Mouse (Mus musculus) CH12.LX (cell line): ENCODE measurements at regions not wholly inside any gene's neighbourhood (a gene's known extent, or its start where the extent isn't known, plus 50 kb on each side); places are given as distances from the start of the nearest gene placed in this dataset.
A peak's percentile ranks its signal among the peaks of the same experiment; 100 is the strongest.

Experiments
- DNase-seq: peaks from one replicate; pipeline ENCODE4 v3.0.0-alpha.2; 2013; ENCODE audit errors: extremely low read depth
- H3K27ac ChIP-seq: 2 replicates; pipeline ENCODE4 v1.5.1; 2012; ENCODE audit warnings: low read depth, mild to moderate bottlenecking, control low read depth, moderate library complexity; ENCODE audit not compliant: insufficient read depth
- H3K27me3 ChIP-seq: replicated peaks from 2 replicates; pipeline ENCODE3; 2012; ENCODE audit warnings: inconsistent platforms
- H3K36me3 ChIP-seq, 2 experiments: replicated peaks in 1 of 2; 2 replicates each; pipeline versions ENCODE3 to v1.6.1; 2012; ENCODE audit warnings: inconsistent platforms in 1 of 2, low read length in 1 of 2, mild to moderate bottlenecking in 1 of 2, mixed read lengths in 1 of 2, moderate library complexity in 1 of 2; ENCODE audit not compliant: control insufficient read depth in 1 of 2, insufficient read depth in 1 of 2
- H3K4me1 ChIP-seq, 2 experiments: 2 replicates each; pipeline ENCODE4 v1.6.1; 2012; ENCODE audit warnings: inconsistent platforms in 1 of 2, moderate library complexity in 1 of 2; ENCODE audit not compliant: insufficient read depth in 2 of 2, control insufficient read depth in 1 of 2
- H3K4me2 ChIP-seq: 2 replicates; pipeline ENCODE4 v1.6.1; 2012; ENCODE audit warnings: low read depth, mild to moderate bottlenecking, control low read depth; ENCODE audit not compliant: poor library complexity, insufficient read depth, severe bottlenecking
- H3K4me3 ChIP-seq, 3 experiments: fragments of 150-350 bp in 1 of 3; sonication (generic) in 1 of 3; replicated peaks in 1 of 3; 2 replicates each; pipeline versions ENCODE3 to v1.5.1; 2011 to 2012; ENCODE audit warnings: low read depth in 2 of 3, low read length in 2 of 3, mild to moderate bottlenecking in 2 of 3, moderate library complexity in 2 of 3, control low read depth in 1 of 3, improper control_type of control experiment in 1 of 3, inconsistent platforms in 1 of 3, mixed read lengths in 1 of 3; ENCODE audit not compliant: poor library complexity in 1 of 3
- H3K79me2 ChIP-seq: replicated peaks from 2 replicates; pipeline ENCODE4 v1.6.1; 2012; ENCODE audit warnings: mild to moderate bottlenecking, moderate library complexity; ENCODE audit not compliant: control insufficient read depth, poor library complexity, insufficient read depth, severe bottlenecking; ENCODE audit errors: extremely low read depth
- H3K9ac ChIP-seq: 2 replicates; pipeline ENCODE4 v1.6.1; 2012; ENCODE audit warnings: low read depth, mild to moderate bottlenecking, control low read depth, moderate library complexity; ENCODE audit not compliant: insufficient read depth
- H3K9me3 ChIP-seq: replicated peaks from 2 replicates; pipeline ENCODE3; 2012; ENCODE audit warnings: low read length, inconsistent platforms, mixed read lengths
- BHLHE40 ChIP-seq: IDR thresholded peaks from 2 replicates; pipeline ENCODE4 v1.6.1; 2011; ENCODE audit warnings: mild to moderate bottlenecking, low read depth, low read length, improper control_type of control experiment
- CHD1 ChIP-seq: IDR thresholded peaks from 2 replicates; pipeline ENCODE4 v1.6.1; 2012; ENCODE audit warnings: low read depth, low read length, improper control_type of control experiment, inconsistent platforms
- E2F4 ChIP-seq: IDR thresholded peaks from 2 replicates; pipeline ENCODE4 v1.6.1; 2011; ENCODE audit warnings: low read depth, low read length, improper control_type of control experiment; ENCODE audit not compliant: insufficient replicate concordance
- EP300 ChIP-seq: IDR thresholded peaks from 2 replicates; pipeline ENCODE4 v1.6.1; 2011; ENCODE audit warnings: low read length, improper control_type of control experiment
- ETS1 ChIP-seq: conservative IDR thresholded peaks from 2 replicates; pipeline ENCODE4 v1.6.1; 2012; ENCODE audit warnings: low read depth, mild to moderate bottlenecking, inconsistent platforms, low read length, improper control_type of control experiment, moderate library complexity
- GABPA ChIP-seq: IDR thresholded peaks from 2 replicates; pipeline ENCODE4 v1.6.1; 2012; ENCODE audit warnings: low read depth, low read length, improper control_type of control experiment, inconsistent platforms; ENCODE audit not compliant: insufficient replicate concordance
- JUN ChIP-seq: IDR thresholded peaks from 2 replicates; pipeline ENCODE4 v1.6.1; 2011; ENCODE audit warnings: low read depth, mild to moderate bottlenecking, low read length, improper control_type of control experiment, moderate library complexity; ENCODE audit not compliant: insufficient read depth
- MAX ChIP-seq: IDR thresholded peaks from 2 replicates; pipeline ENCODE4 v1.6.1; 2011; ENCODE audit warnings: low read length, improper control_type of control experiment
- MEF2A ChIP-seq: IDR thresholded peaks from 2 replicates; pipeline ENCODE4 v1.6.1; 2014; ENCODE audit warnings: low read depth, mild to moderate bottlenecking, inconsistent platforms, low read length, improper control_type of control experiment, borderline replicate concordance
- MYC ChIP-seq: IDR thresholded peaks from 2 replicates; pipeline ENCODE4 v1.6.1; 2011; ENCODE audit warnings: low read depth, mild to moderate bottlenecking, improper control_type of control experiment, low read length
- RCOR1 ChIP-seq: conservative IDR thresholded peaks from 2 replicates; pipeline ENCODE4 v1.6.1; 2012; ENCODE audit warnings: low read depth, mild to moderate bottlenecking, inconsistent platforms, low read length, improper control_type of control experiment
- TBP ChIP-seq: conservative IDR thresholded peaks from 2 replicates; pipeline ENCODE4 v1.6.1; 2011; ENCODE audit warnings: low read depth, low read length, improper control_type of control experiment
- USF1 ChIP-seq: IDR thresholded peaks from 2 replicates; pipeline ENCODE4 v1.6.1; 2014; ENCODE audit warnings: low read depth, mild to moderate bottlenecking, inconsistent platforms, low read length, improper control_type of control experiment
- USF2 ChIP-seq: conservative IDR thresholded peaks from 2 replicates; pipeline ENCODE4 v1.6.1; 2011; ENCODE audit warnings: low read depth, low read length, improper control_type of control experiment
- ZC3H11A ChIP-seq: IDR thresholded peaks from 2 replicates; pipeline ENCODE4 v1.6.1; 2012; ENCODE audit warnings: low read depth, mild to moderate bottlenecking, inconsistent platforms, low read length, improper control_type of control experiment
- ZMIZ1 ChIP-seq: IDR thresholded peaks from 2 replicates; pipeline ENCODE4 v1.6.1; 2012; ENCODE audit warnings: low read depth, mild to moderate bottlenecking, inconsistent platforms, low read length, improper control_type of control experiment
- dilution Hi-C: fragments of 300-500 bp; cut with MboI; formaldehyde crosslinking; loops from 2 replicates; pipeline ENCODE4 v1.14.3; 2020; ENCODE audit warnings: low sequenced_read_pairs; ENCODE audit not compliant: extremely low pct_unique_long_range_greater_than_20kb, extremely low pct_ligation_motif_present
- in situ Hi-C: fragments of 300-500 bp; cut with MboI; formaldehyde crosslinking; loops from 3 replicates; pipeline ENCODE4 v1.14.3; 2019; ENCODE audit warnings: low sequenced_read_pairs, low pct_ligation_motif_present, low pct_unique_long_range_greater_than_20kb, mixed read lengths

GRCm38 (mm10) chr9:90906106-90906505 lies 456.1 kb upstream of the Zic4 start:
- Histone ChIP-seq H3K4me2 (no peak overlapping the region), H3K27me3 (no peaks in the 10 kb centered on the region), H3K79me2 (no peaks in the 10 kb centered on the region), H3K9me3 (no peaks in the 10 kb centered on the region), H3K27ac (no peak overlapping the region), H3K9ac (no peak overlapping the region), H3K4me3 (no peak overlapping the region), H3K4me1 (peaks cover 5 to 8% of the 10 kb centered on the region in 2 experiments; a peak in 3 of 4 replicates), H3K36me3 (no peaks in the 10 kb centered on the region)
- dilution Hi-C loops (no loop called here), in situ Hi-C loops (no loop called here)
- DNase-seq = no peak
- TF ChIP-seq E2F4 (no peak), CHD1 (no peak), GABPA (no peak), ZMIZ1 (no peak), ZC3H11A (no peak), TBP (no peak), USF2 (no peak)

GRCm38 (mm10) chr9:90906684-90907083 lies 455.5 kb upstream of the Zic4 start:
- Histone ChIP-seq H3K4me1 (peaks cover 5 to 8% of the 10 kb centered on the region in 2 experiments; a peak in 3 of 4 replicates), H3K27ac (no peak overlapping the region), H3K9ac (no peak overlapping the region), H3K36me3 (no peaks in the 10 kb centered on the region), H3K79me2 (no peaks in the 10 kb centered on the region), H3K4me3 (no peak overlapping the region), H3K9me3 (no peaks in the 10 kb centered on the region), H3K27me3 (no peaks in the 10 kb centered on the region), H3K4me2 (peak overlapping the region; percentile 22; the same call in 1 of the 2 replicates)
- peak; percentile 40 for DNase-seq
- in situ Hi-C loops (no loop called here), dilution Hi-C loops (no loop called here)
- TF ChIP-seq MEF2A (no peak), MAX (0 out of 2 replicates have a peak, but pooled peaks have one; percentile 41), BHLHE40 (peak; percentile 57), USF1 (no peak), MYC (peak; percentile 29; the same call in 1 of the 2 replicates), ETS1 (peak; percentile 74), RCOR1 (no peak), EP300 (peak; percentile 61), JUN (peak; percentile 38; the same call in 1 of the 2 replicates)
